Mouse (Mus musculus) heart, postnatal 25 days (tissue): Measurements from ENCODE around the gene Olfr452. TPM values are rescaled to one million over a fixed set of nuclear protein-coding genes. Genes with fewer than 3 reads are reported as not detected.

ENCODE experiments used
- DNase-seq: peaks from one replicate; pipeline ENCODE4 v3.0.0; 2022; ENCODE audit warnings: low spot score
- intact Hi-C: fragments of 180-260 bp; cut with DNase I; formaldehyde crosslinking; loops from one replicate; pipeline ENCODE4 v1.15.1; 2025
- total RNA-seq, 2 experiments: library from RNA; stranded (reverse); gene quantifications; 2 replicates each; pipeline ENCODE4 v1.2.3; 2021

Olfr452 gene
- not detected for total RNA-seq

DNA sequence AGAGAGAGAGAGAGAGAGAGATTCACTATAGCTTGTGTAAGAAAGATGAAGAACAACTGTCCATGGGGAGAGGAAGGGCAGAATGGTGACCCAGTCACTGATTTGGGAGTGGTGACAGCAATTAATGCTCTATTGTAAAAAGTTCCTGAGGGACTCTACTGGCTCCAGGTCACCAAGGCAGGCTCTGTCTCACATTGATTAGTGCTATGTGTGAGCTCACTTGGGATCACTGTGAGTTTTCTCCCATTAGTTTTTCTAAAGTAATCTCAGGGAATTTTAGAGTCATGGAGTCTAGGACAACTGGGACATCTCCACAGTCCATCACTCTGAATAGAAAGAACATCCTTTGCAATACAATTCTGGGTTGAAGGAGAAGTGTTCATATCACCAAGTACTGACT is at the start of gene Olfr452:
TSS of gene Olfr452 (plus strand) at position 301 of the 400 bp plus-strand sequence.
- no peak for DNase-seq
- intact Hi-C loops = no loop called here

DNA sequence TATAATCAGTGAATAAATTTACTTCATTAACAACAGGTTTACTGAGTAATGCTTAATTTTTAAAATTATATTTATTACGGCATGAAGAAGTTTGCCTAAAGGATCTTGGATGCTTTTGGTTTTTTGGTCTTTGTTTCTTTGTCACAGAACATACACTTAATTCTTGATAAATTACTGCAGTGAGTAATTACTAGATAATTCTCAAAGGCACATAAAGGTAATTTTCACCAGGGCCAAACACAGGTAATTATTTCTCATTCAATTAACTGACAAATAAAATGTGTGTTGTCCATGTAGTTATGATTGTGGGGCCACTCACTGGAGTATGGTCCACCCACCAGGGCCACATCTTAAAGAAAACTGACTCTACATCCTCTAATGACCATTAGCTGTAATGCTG is 45.8 kb upstream of the Olfr452 start, which contains the start of gene Olfr453:
TSS of gene Olfr453 (plus strand) at position 301 of the 400 bp plus-strand sequence.
- intact Hi-C loops = no loop called here
- DNase-seq = no peak

- DNase-seq = no peak
- intact Hi-C loops = no loop called here
These were observed 42.6 kb upstream of the Olfr452 start for GRCm38 (mm10) chr6:42742303-42742702.

GRCm38 (mm10) chr6:42747846-42748245 is 37.0 kb upstream of the Olfr452 start:
- DNase-seq = no peak
- intact Hi-C loops = no loop called here

DNA sequence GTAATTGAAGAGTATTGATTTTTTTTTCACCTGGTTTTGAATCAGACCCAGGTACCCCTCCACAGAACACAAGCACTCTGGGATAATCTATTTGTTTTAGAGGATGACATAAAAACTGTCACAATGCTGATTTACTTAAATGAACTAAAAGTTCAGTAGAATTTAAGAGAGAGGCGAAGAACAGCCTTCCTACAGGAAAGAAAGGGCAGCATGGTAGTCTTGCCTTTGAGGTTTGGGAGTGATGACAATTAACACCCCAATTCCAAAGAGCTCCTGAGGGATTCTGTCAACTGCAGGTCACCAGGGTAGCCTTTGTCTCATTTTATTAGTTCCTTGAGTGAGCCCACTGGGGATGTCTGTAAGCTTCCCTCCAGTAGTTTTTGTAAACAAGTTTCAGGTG is 28.8 kb upstream of the Olfr452 start, which contains the start of gene Olfr38:
TSS of gene Olfr38 (plus strand) at position 301 of the 400 bp plus-strand sequence.
- intact Hi-C loops = no loop called here
- no peak for DNase-seq

DNA sequence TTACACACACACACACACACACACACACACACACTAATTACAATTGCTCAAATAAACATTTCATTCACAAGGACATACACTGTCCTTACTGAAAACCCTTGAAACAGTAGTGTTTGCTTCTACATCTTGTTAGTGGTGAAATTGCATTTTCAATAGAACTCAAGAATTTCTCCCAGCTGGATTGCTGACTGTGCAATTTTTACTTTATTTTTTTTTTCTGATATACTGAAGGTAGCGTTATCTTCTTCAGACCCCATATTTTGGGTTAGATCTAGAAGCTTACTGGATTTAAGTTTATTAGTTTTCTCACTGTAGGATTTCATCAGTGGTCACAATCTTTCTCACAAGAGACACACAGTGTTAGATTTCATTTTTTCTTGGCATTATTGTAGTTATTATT is 7.8 kb upstream of the Olfr452 start:
- intact Hi-C loops = no loop called here

GRCm38 (mm10) chr6:42790247-42790948 is 5.5 kb downstream of the Olfr452 start:
- intact Hi-C loops = no loop called here
- no peak for DNase-seq

More for the DNA sequence above, 7.8 kb upstream of the Olfr452 start:
- no peak for DNase-seq

GRCm38 (mm10) chr6:42790949-42791556 is 6.2 kb downstream of the Olfr452 start:
- intact Hi-C loops = no loop called here
- DNase-seq = no peak

GRCm38 (mm10) chr6:42794982-42795381 is 10.1 kb downstream of the Olfr452 start:
- DNase-seq = no peak
- intact Hi-C loops = no loop called here

- DNase-seq = no peak
- intact Hi-C loops = no loop called here
These were observed 26.7 kb downstream of the Olfr452 start, which contains the start of gene Olfr450 for GRCm38 (mm10) chr6:42811639-42812038. Gene Olfr450 (plus strand): TSS chr6:42811939.

DNA sequence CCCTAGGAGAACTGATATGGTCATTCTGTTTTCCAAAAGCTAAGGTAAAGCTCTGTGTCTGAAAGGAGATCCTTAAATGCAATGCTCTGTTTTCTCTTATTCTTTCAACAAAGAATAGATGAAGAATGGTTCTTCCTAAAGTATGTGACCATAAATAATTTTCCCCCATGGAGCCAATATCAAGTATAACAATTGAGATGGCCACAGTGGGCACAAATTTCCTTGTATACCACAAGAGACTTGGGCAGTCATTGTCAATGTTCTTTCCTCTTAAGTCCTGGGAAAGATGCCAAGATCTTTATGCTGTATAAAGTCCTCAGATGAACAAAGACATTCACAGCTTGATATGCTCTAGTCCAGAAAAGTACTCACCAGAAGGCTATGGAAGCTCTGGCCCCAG is 49.2 kb downstream of the Olfr452 start, which contains the start of gene Olfr449:
TSS of gene Olfr449 (plus strand) at position 301 of the 400 bp plus-strand sequence.
- DNase-seq = no peak
- intact Hi-C loops = no loop called here

Other genes starting within 250 kb of the Olfr452 start
- gene Olfr455, start 237.5 kb upstream of the Olfr452 start, total RNA-seq = not detected
- gene Tcaf3, start 187.4 kb upstream of the Olfr452 start, total RNA-seq = not detected
- gene Tcaf2, start 139.8 kb upstream of the Olfr452 start, total RNA-seq = 1 to 10 TPM; 3.3 to 3.6 TPM
- gene Tcaf1, start 75.0 kb upstream of the Olfr452 start, total RNA-seq = 10 to 100 TPM; 12.3 to 15.9 TPM
- not detected for gene Olfr453, start 45.7 kb upstream of the Olfr452 start, total RNA-seq
- not detected for gene Olfr38, start 28.7 kb upstream of the Olfr452 start, total RNA-seq
- gene Olfr450, start 26.8 kb downstream of the Olfr452 start, total RNA-seq = not detected
- not detected for gene Olfr449, start 49.3 kb downstream of the Olfr452 start, total RNA-seq
- not detected for gene Olfr448, start 105.3 kb downstream of the Olfr452 start, total RNA-seq
- gene Olfr447, start 123.8 kb downstream of the Olfr452 start, total RNA-seq = not detected
- gene Olfr446, start 136.3 kb downstream of the Olfr452 start, total RNA-seq = not detected
- not detected for gene Olfr444, start 164.0 kb downstream of the Olfr452 start, total RNA-seq